Mouse (Mus musculus) MEL (cell line): ENCODE results near the gene Acsbg1.

Experiments used
- CHD1 ChIP-seq: IDR thresholded peaks from 2 replicates; pipeline ENCODE4 v1.6.1; 2012; ENCODE audit warnings: low read depth, mild to moderate bottlenecking, inconsistent platforms, low read length, improper control_type of control experiment
- CHD2 ChIP-seq: IDR thresholded peaks from 2 replicates; pipeline ENCODE4 v1.6.1; 2011; ENCODE audit warnings: low read length, improper control_type of control experiment
- CTCF ChIP-seq, 3 experiments: IDR thresholded peaks in 2 of 3; conservative IDR thresholded peaks in 1 of 3; 2 replicates each; pipeline ENCODE4 v1.5.1; 2011 to 2012; ENCODE audit warnings: low read length in 3 of 3, low read depth in 2 of 3, mild to moderate bottlenecking in 2 of 3, improper control_type of control experiment in 1 of 3, inconsistent platforms in 1 of 3, mixed read lengths in 1 of 3, moderate library complexity in 1 of 3; ENCODE audit not compliant: control insufficient read depth in 1 of 3, insufficient read depth in 1 of 3, poor library complexity in 1 of 3, severe bottlenecking in 1 of 3
- E2F4 ChIP-seq: IDR thresholded peaks from 2 replicates; pipeline ENCODE4 v1.6.1; 2011; ENCODE audit warnings: low read depth, low read length, improper control_type of control experiment, borderline replicate concordance
- EP300 ChIP-seq, 2 experiments: IDR thresholded peaks; 2 replicates each; pipeline ENCODE4 v1.6.1; 2011; ENCODE audit warnings: improper control_type of control experiment in 2 of 2, low read length in 2 of 2, low read depth in 1 of 2, mild to moderate bottlenecking in 1 of 2
- JUND ChIP-seq: IDR thresholded peaks from 2 replicates; pipeline ENCODE4 v1.6.1; 2011; ENCODE audit warnings: low read depth, mild to moderate bottlenecking, improper control_type of control experiment, low read length
- KAT2A ChIP-seq: conservative IDR thresholded peaks from 2 replicates; pipeline ENCODE4 v1.6.1; 2012; ENCODE audit warnings: low read depth, low read length, improper control_type of control experiment, inconsistent platforms
- MAX ChIP-seq: IDR thresholded peaks from 2 replicates; pipeline ENCODE4 v1.6.1; 2011; ENCODE audit warnings: low read length, improper control_type of control experiment
- NRF1 ChIP-seq: IDR thresholded peaks from 2 replicates; pipeline ENCODE4 v1.6.1; 2014; ENCODE audit warnings: low read depth, mild to moderate bottlenecking, inconsistent platforms, low read length, improper control_type of control experiment, moderate library complexity; ENCODE audit not compliant: poor library complexity, insufficient read depth, severe bottlenecking
- POLR2A ChIP-seq, 2 experiments: IDR thresholded peaks; 2 replicates each; pipeline ENCODE4 v1.6.1; 2011 to 2012; ENCODE audit warnings: low read length in 2 of 2, mild to moderate bottlenecking in 2 of 2, control low read depth in 1 of 2, improper control_type of control experiment in 1 of 2, low read depth in 1 of 2, moderate library complexity in 1 of 2; ENCODE audit not compliant: control insufficient read depth in 1 of 2, insufficient read depth in 1 of 2, poor library complexity in 1 of 2
- POLR2AphosphoS5 ChIP-seq: IDR thresholded peaks from 2 replicates; pipeline ENCODE4 v1.6.1; 2012; ENCODE audit warnings: low read depth, borderline replicate concordance, mild to moderate bottlenecking, inconsistent platforms, low read length, moderate library complexity, mixed read lengths
- RCOR1 ChIP-seq: IDR thresholded peaks from 2 replicates; pipeline ENCODE4 v1.6.1; 2012; ENCODE audit warnings: low read depth, mild to moderate bottlenecking, inconsistent platforms, low read length, improper control_type of control experiment
- SIN3A ChIP-seq: IDR thresholded peaks from 2 replicates; pipeline ENCODE4 v1.6.1; 2012; ENCODE audit warnings: low read length, improper control_type of control experiment, inconsistent platforms
- SMC3 ChIP-seq: IDR thresholded peaks from 2 replicates; pipeline ENCODE4 v1.6.1; 2011; ENCODE audit warnings: low read depth, low read length, improper control_type of control experiment

DNA sequence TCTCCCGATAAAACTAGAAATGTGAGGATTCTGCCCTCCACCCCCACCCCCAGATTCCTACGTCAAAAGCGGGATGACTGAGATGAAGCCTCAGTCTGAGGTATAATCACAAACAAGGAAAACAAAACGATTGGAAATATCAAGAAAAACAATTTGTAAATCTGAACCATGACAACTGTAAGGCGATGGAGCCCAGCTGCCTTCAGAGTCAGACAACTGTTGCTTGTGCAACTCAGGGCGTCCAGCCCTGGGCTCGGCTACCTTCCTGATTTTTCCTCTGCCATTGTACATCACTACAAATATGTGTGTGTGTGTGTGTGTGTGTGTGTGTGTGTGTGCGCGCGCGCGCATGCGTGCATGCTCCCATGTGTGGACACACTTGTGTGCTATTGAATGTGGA is 12.2 kb upstream of the Acsbg1 start:
- TF ChIP-seq POLR2A (IDR thresholded peaks at IDR 0.05; ENCODE audit: control insufficient read depth in 1 of 2, insufficient read depth in 1 of 2, low read depth in 1 of 2, low read length in 2 of 2, poor library complexity in 1 of 2) (no peak), CTCF (IDR thresholded peaks at IDR 0.05 in 2 of 3, conservative IDR thresholded peaks at IDR 0.05 in 1 of 3; ENCODE audit: control insufficient read depth in 1 of 3, insufficient read depth in 1 of 3, low read depth in 2 of 3, low read length in 3 of 3, poor library complexity in 1 of 3, severe bottlenecking in 1 of 3) (no peak), E2F4 (no peak), SIN3A (no peak), EP300 (IDR thresholded peaks at IDR 0.05; ENCODE audit: low read depth in 1 of 2, low read length in 2 of 2) (no peak), RCOR1 (no peak), KAT2A (no peak), CHD2 (no peak), SMC3 (no peak), JUND (no peak), POLR2AphosphoS5 (no peak), NRF1 (no peak), MAX (no peak), CHD1 (no peak)
